Mouse (Mus musculus) midbrain, embryonic 15.5 days (tissue): Measurements from ENCODE around the gene Napepld. TPM values are rescaled to one million over a fixed set of nuclear protein-coding genes. Genes with fewer than 3 reads are reported as not detected.

Experiments used
- ATAC-seq: fragments of 200-750 bp; cut with Nextera tagmentation; replicated peaks from 2 replicates; pipeline ENCODE4 v1.8.0; 2017; ENCODE audit warnings: moderate TSS enrichment
- H3K27ac ChIP-seq: fragments of 300-500 bp; sonication (generic); 2 replicates; pipeline ENCODE4 v1.5.1; 2015; ENCODE audit warnings: mild to moderate bottlenecking, inconsistent platforms
- H3K27me3 ChIP-seq: fragments of 300-500 bp; sonication (generic); replicated peaks from 2 replicates; pipeline ENCODE4 v1.6.1; 2015; ENCODE audit warnings: inconsistent platforms
- H3K36me3 ChIP-seq: fragments of 300-500 bp; sonication (generic); replicated peaks from 2 replicates; pipeline ENCODE4 v1.6.1; 2015; ENCODE audit warnings: inconsistent platforms
- H3K4me1 ChIP-seq: fragments of 300-500 bp; sonication (generic); 2 replicates; pipeline ENCODE4 v1.6.1; 2015; ENCODE audit warnings: inconsistent platforms
- H3K4me2 ChIP-seq: fragments of 300-500 bp; sonication (generic); 2 replicates; pipeline ENCODE4 v1.6.1; 2015; ENCODE audit warnings: inconsistent platforms, mild to moderate bottlenecking, moderate library complexity
- H3K4me3 ChIP-seq: fragments of 300-500 bp; sonication (generic); 2 replicates; pipeline ENCODE4 v1.5.1; 2015; ENCODE audit warnings: mild to moderate bottlenecking, inconsistent platforms
- H3K9ac ChIP-seq: fragments of 300-500 bp; sonication (generic); 2 replicates; pipeline ENCODE4 v1.6.1; 2015; ENCODE audit warnings: mild to moderate bottlenecking, inconsistent platforms
- H3K9me3 ChIP-seq: fragments of 300-500 bp; sonication (generic); 2 replicates; pipeline ENCODE4 v1.6.1; 2016; ENCODE audit warnings: inconsistent platforms
- WGBS: fragments of 180-500 bp; shearing (Covaris S2); methylation state at CpG from one replicate; pipeline ENCODE4 v1.1.7; 2015; ENCODE audit warnings: mixed read lengths; 5-methylcytosine and 5-hydroxymethylcytosine counted together
- polyA plus RNA-seq: library from polyadenylated mRNA; unstranded; fragments of >200 nt; fragmentation: Nextera tagmentation; extraction: Ambion mirVana; gene quantifications from 2 replicates; pipeline ENCODE4 v1.2.1, GENCODE M21; 2015

The Napepld gene
- polyA plus RNA-seq, 1 experiment from 2014 or later = 2.5 TPM

GRCm38 (mm10) chr5:21680029-21680428 lies 21.2 kb downstream of the Napepld start:
- Histone ChIP-seq H3K9ac (no peak overlapping the region), H3K4me2 (no peak overlapping the region), H3K9me3 (no peaks in the 10 kb centered on the region), H3K27me3 (no peaks in the 10 kb centered on the region), H3K27ac (no peak overlapping the region), H3K4me1 (no peaks in the 10 kb centered on the region), H3K36me3 (no peaks in the 10 kb centered on the region), H3K4me3 (no peak overlapping the region)
- ATAC-seq = no peak
- WGBS = 73% methylated on average over 4 of the region's 4 CpGs

GRCm38 (mm10) chr5:21678363-21678762 lies 22.8 kb downstream of the Napepld start:
- Histone ChIP-seq H3K4me2 (no peak overlapping the region), H3K27me3 (no peaks in the 10 kb centered on the region), H3K9ac (no peak overlapping the region), H3K36me3 (no peaks in the 10 kb centered on the region), H3K4me3 (no peak overlapping the region), H3K9me3 (no peaks in the 10 kb centered on the region), H3K27ac (no peak overlapping the region), H3K4me1 (no peaks in the 10 kb centered on the region)
- no peak for ATAC-seq
- WGBS = 95% methylated on average over 9 of the region's 9 CpGs

- no peaks in the 10 kb centered on the region for H3K27me3 ChIP-seq
- 95% methylated on average over 6 of the region's 6 CpGs for whole genome bisulfite sequencing
Observed at GRCm38 (mm10) chr5:21677939-21678338, 23.3 kb downstream of the Napepld start.

GRCm38 (mm10) chr5:21675494-21675893 lies 25.7 kb downstream of the Napepld start:
- Histone ChIP-seq H3K27ac (no peak overlapping the region), H3K4me3 (no peak overlapping the region), H3K9me3 (no peaks in the 10 kb centered on the region), H3K9ac (no peak overlapping the region), H3K4me1 (no peaks in the 10 kb centered on the region), H3K36me3 (no peaks in the 10 kb centered on the region), H3K27me3 (no peaks in the 10 kb centered on the region), H3K4me2 (no peak overlapping the region)
- 95% methylated on average over 23 of the region's 23 CpGs for WGBS
- ATAC-seq = no peak

More at GRCm38 (mm10) chr5:21677939-21678338, 23.3 kb downstream of the Napepld start:
- no peaks in the 10 kb centered on the region for H3K4me1 ChIP-seq
- H3K9ac ChIP-seq = no peak overlapping the region
- no peaks in the 10 kb centered on the region for H3K36me3 ChIP-seq
- H3K27ac ChIP-seq = no peak overlapping the region
- H3K4me2 ChIP-seq = no peak overlapping the region
- H3K4me3 ChIP-seq = no peak overlapping the region
- no peak for ATAC-seq
- no peaks in the 10 kb centered on the region for H3K9me3 ChIP-seq

- Histone ChIP-seq H3K36me3 (no peaks in the 10 kb centered on the region), H3K9me3 (no peaks in the 10 kb centered on the region), H3K4me1 (no peaks in the 10 kb centered on the region), H3K4me2 (no peak overlapping the region), H3K4me3 (no peak overlapping the region), H3K27ac (no peak overlapping the region), H3K27me3 (no peaks in the 10 kb centered on the region), H3K9ac (no peak overlapping the region)
- ATAC-seq = no peak
- WGBS = 78% methylated on average over 12 of the region's 12 CpGs
Observed at GRCm38 (mm10) chr5:21675019-21675418, 26.2 kb downstream of the Napepld start.

GRCm38 (mm10) chr5:21673742-21674141 lies 27.5 kb downstream of the Napepld start:
- H3K9ac ChIP-seq = no peak overlapping the region
- no peak overlapping the region for H3K27ac ChIP-seq
- H3K27me3 ChIP-seq = no peaks in the 10 kb centered on the region
- no peaks in the 10 kb centered on the region for H3K36me3 ChIP-seq
- H3K9me3 ChIP-seq = no peaks in the 10 kb centered on the region
- H3K4me1 ChIP-seq = no peaks in the 10 kb centered on the region
- no peak for ATAC-seq
- no peak overlapping the region for H3K4me3 ChIP-seq
- no peak overlapping the region for H3K4me2 ChIP-seq
- WGBS = 83% methylated on average over 9 of the region's 9 CpGs

GRCm38 (mm10) chr5:21672812-21673635 lies 28.2 kb downstream of the Napepld start:
- ATAC-seq = no peak
- H3K4me2 ChIP-seq = no peak overlapping the region
- no peaks in the 10 kb centered on the region for H3K4me1 ChIP-seq
- no peak overlapping the region for H3K27ac ChIP-seq
- H3K27me3 ChIP-seq = no peaks in the 10 kb centered on the region
- H3K4me3 ChIP-seq = no peak overlapping the region
- no peak overlapping the region for H3K9ac ChIP-seq
- H3K36me3 ChIP-seq = no peaks in the 10 kb centered on the region
- 63% methylated on average over 23 of the region's 23 CpGs for WGBS
- H3K9me3 ChIP-seq = no peaks in the 10 kb centered on the region

- Histone ChIP-seq H3K9me3 (no peaks in the 10 kb centered on the region), H3K27me3 (no peaks in the 10 kb centered on the region), H3K4me3 (no peak overlapping the region), H3K4me1 (no peaks in the 10 kb centered on the region), H3K4me2 (no peak overlapping the region), H3K9ac (no peak overlapping the region), H3K27ac (no peak overlapping the region), H3K36me3 (no peaks in the 10 kb centered on the region)
- WGBS = 93% methylated on average over 2 of the region's 2 CpGs
- ATAC-seq = no peak
Observed at GRCm38 (mm10) chr5:21669307-21669706, 31.9 kb downstream of the Napepld start.

GRCm38 (mm10) chr5:21667191-21668137 lies 33.7 kb downstream of the Napepld start:
- no peak overlapping the region for H3K4me3 ChIP-seq
- no peaks in the 10 kb centered on the region for H3K4me1 ChIP-seq
- no peaks in the 10 kb centered on the region for H3K9me3 ChIP-seq
- H3K4me2 ChIP-seq = no peak overlapping the region
- H3K27ac ChIP-seq = no peak overlapping the region
- no peaks in the 10 kb centered on the region for H3K27me3 ChIP-seq
- 52% methylated on average over 8 of the region's 8 CpGs for WGBS
- no peak overlapping the region for H3K9ac ChIP-seq
- H3K36me3 ChIP-seq = peaks cover 10% of the 10 kb centered on the region; the same call in 1 of the 2 replicates
- no peak for ATAC-seq

- WGBS = 96% methylated on average over 11 of the region's 11 CpGs
- no peak overlapping the region for H3K4me3 ChIP-seq
- no peak for ATAC-seq
- H3K9ac ChIP-seq = no peak overlapping the region
- H3K4me1 ChIP-seq = no peaks in the 10 kb centered on the region
- H3K36me3 ChIP-seq = peaks cover 20% of the 10 kb centered on the region
- no peaks in the 10 kb centered on the region for H3K27me3 ChIP-seq
- H3K9me3 ChIP-seq = no peaks in the 10 kb centered on the region
- no peak overlapping the region for H3K27ac ChIP-seq
- no peak overlapping the region for H3K4me2 ChIP-seq
Observed at GRCm38 (mm10) chr5:21663081-21663480, 38.1 kb downstream of the Napepld start.

GRCm38 (mm10) chr5:21660850-21661249 lies 40.3 kb downstream of the Napepld start:
- H3K4me3 ChIP-seq = no peak overlapping the region
- no peak overlapping the region for H3K4me2 ChIP-seq
- H3K27me3 ChIP-seq = no peaks in the 10 kb centered on the region
- H3K4me1 ChIP-seq = no peaks in the 10 kb centered on the region
- no peaks in the 10 kb centered on the region for H3K9me3 ChIP-seq
- 86% methylated on average over 6 of the region's 6 CpGs for WGBS
- no peak overlapping the region for H3K9ac ChIP-seq
- H3K27ac ChIP-seq = no peak overlapping the region
- ATAC-seq = no peak
- H3K36me3 ChIP-seq = peaks cover 28% of the 10 kb centered on the region

GRCm38 (mm10) chr5:21658623-21659395 lies 42.4 kb downstream of the Napepld start:
- peak; percentile 77 for ATAC-seq
- Histone ChIP-seq H3K36me3 (peaks cover 26% of the 10 kb centered on the region), H3K9ac (no peak overlapping the region), H3K4me1 (no peaks in the 10 kb centered on the region), H3K4me2 (no peak overlapping the region), H3K27me3 (no peaks in the 10 kb centered on the region), H3K27ac (no peak overlapping the region), H3K9me3 (no peaks in the 10 kb centered on the region), H3K4me3 (no peak overlapping the region)
- 53% methylated on average over 11 of the region's 11 CpGs for WGBS
